Mouse (Mus musculus) myocyte (in vitro differentiated cells): ENCODE measurements around the gene Col6a5. TPM values are rescaled to one million over a fixed set of nuclear protein-coding genes. Genes with fewer than 3 reads are reported as not detected.

Experiments used
- H3K27me3 ChIP-seq: one replicate; pipeline ENCODE4 v1.6.1; 2011; ENCODE audit not compliant: control insufficient read depth, insufficient read depth, insufficient read length
- H3K36me3 ChIP-seq: one replicate; pipeline ENCODE4 v1.6.1; 2011; ENCODE audit not compliant: control insufficient read depth, insufficient read depth
- H3K4me2 ChIP-seq: one replicate; pipeline ENCODE4 v1.6.1; 2011; ENCODE audit warnings: low read depth, control low read depth
- H3K4me3 ChIP-seq: one replicate; pipeline ENCODE4 v1.5.1; 2011; ENCODE audit warnings: mild to moderate bottlenecking, control low read depth, moderate library complexity
- H3K79me2 ChIP-seq: one replicate; pipeline ENCODE4 v1.6.1; 2011; ENCODE audit not compliant: control insufficient read depth, insufficient read depth
- H3ac ChIP-seq: one replicate; pipeline ENCODE4 v1.6.1; 2011; ENCODE audit not compliant: control insufficient read depth, insufficient read length
- CEBPB ChIP-seq: IDR thresholded peaks from 2 replicates; pipeline ENCODE4 v1.6.1; 2011; ENCODE audit warnings: mild to moderate bottlenecking, moderate library complexity; ENCODE audit not compliant: poor library complexity, insufficient read depth, severe bottlenecking
- E2F4 ChIP-seq: IDR thresholded peaks from one replicate; pipeline ENCODE4 v1.6.1; 2011; ENCODE audit warnings: mild to moderate bottlenecking, control low read depth, moderate library complexity; ENCODE audit not compliant: insufficient read depth
- MAX ChIP-seq: IDR thresholded peaks from one replicate; pipeline ENCODE4 v1.6.1; 2011; ENCODE audit warnings: low read depth, mild to moderate bottlenecking, control low read depth
- MYOD1 ChIP-seq, 3 experiments: IDR thresholded peaks; one replicate each; pipeline ENCODE4 v1.6.1; 2011; ENCODE audit warnings: control low read depth in 2 of 3, low read depth in 2 of 3, mild to moderate bottlenecking in 2 of 3, moderate library complexity in 1 of 3; ENCODE audit not compliant: insufficient read length in 2 of 3, control insufficient read depth in 1 of 3
- MYOG ChIP-seq, 3 experiments: IDR thresholded peaks; one replicate each; pipeline ENCODE4 v1.6.1; 2011; ENCODE audit warnings: control low read depth in 2 of 3, low read depth in 2 of 3, mild to moderate bottlenecking in 2 of 3; ENCODE audit not compliant: insufficient read length in 2 of 3, control insufficient read depth in 1 of 3, insufficient read depth in 1 of 3
- POLR2A ChIP-seq: IDR thresholded peaks from one replicate; pipeline ENCODE4 v1.6.1; 2011; ENCODE audit warnings: low read depth, mild to moderate bottlenecking, control low read depth, moderate library complexity; ENCODE audit not compliant: insufficient read length
- POLR2AphosphoS2 ChIP-seq: IDR thresholded peaks from one replicate; pipeline ENCODE4 v1.6.1; 2011; ENCODE audit warnings: low read depth, control low read depth; ENCODE audit not compliant: insufficient read length
- REST ChIP-seq: IDR thresholded peaks from one replicate; pipeline ENCODE4 v1.6.1; 2011; ENCODE audit warnings: mild to moderate bottlenecking, control low read depth, moderate library complexity; ENCODE audit not compliant: insufficient read depth, insufficient read length
- SRF ChIP-seq: IDR thresholded peaks from one replicate; pipeline ENCODE4 v1.6.1; 2011; ENCODE audit warnings: low read depth; ENCODE audit not compliant: control insufficient read depth, insufficient read length
- TCF12 ChIP-seq: IDR thresholded peaks from one replicate; pipeline ENCODE4 v1.6.1; 2011; ENCODE audit warnings: mild to moderate bottlenecking, control low read depth; ENCODE audit not compliant: poor library complexity, insufficient read depth, severe bottlenecking
- TCF3 ChIP-seq: IDR thresholded peaks from one replicate; pipeline ENCODE4 v1.6.1; 2011; ENCODE audit warnings: low read depth, control low read depth; ENCODE audit not compliant: insufficient read length
- USF1 ChIP-seq: IDR thresholded peaks from one replicate; pipeline ENCODE4 v1.6.1; 2011; ENCODE audit warnings: low read depth, mild to moderate bottlenecking, control low read depth, moderate library complexity
- polyA plus RNA-seq: library from polyadenylated mRNA; unstranded; fragments of >200 nt; fragmentation: generic; extraction: Trizol; gene quantifications from one replicate; pipeline ENCODE4 v1.2.1, GENCODE M21; 2012; ENCODE audit warnings: missing spikeins

The Col6a5 gene
- polyA plus RNA-seq, 1 experiment, result not detected

DNA sequence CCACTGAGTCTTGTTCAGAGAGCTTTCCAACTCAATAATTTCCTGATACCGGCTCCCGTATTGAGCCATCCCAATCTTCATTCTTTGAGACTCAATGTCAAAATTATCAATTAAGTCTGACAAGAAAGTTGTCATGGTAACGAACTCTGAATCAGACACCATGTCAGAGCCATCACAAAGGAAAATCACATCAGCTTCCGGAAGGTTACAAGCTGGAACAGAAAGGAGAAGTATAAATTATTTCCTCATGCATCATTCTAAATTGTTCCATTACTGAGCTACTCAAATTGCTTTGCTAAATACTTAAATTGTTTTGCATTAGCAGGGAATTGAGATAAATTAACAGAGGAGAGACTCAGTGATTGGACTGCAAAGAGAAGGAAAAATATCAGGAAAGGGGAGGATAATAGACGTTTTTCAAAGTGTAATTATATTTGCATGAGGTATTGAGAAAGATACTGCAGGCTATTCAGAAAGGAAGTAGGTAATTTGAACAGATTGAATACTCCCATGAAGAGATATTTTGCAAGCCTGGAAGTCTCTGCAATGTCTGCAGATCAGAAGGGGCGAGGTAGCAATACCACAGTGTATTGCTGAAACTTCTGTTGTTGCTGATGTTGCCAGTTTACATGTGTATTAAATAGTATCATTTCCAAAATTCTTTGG is 31.9 kb downstream of the Col6a5 start:
- Histone ChIP-seq H3K79me2 (no peaks in the 10 kb centered on the region), H3K4me2 (no peak overlapping the region), H3K27me3 (no peaks in the 10 kb centered on the region), H3K4me3 (no peak overlapping the region), H3ac (no peak overlapping the region), H3K36me3 (no peaks in the 10 kb centered on the region)
- TF ChIP-seq CEBPB, result no peak
- TF ChIP-seq MYOD1 (IDR thresholded peaks at IDR 0.05; ENCODE audit: control insufficient read depth in 1 of 3, insufficient read length in 2 of 3, low read depth in 2 of 3), result no peak
- no peak for TF ChIP-seq E2F4
- TF ChIP-seq USF1, result no peak
- no peak for TF ChIP-seq SRF
- TF ChIP-seq POLR2AphosphoS2, result no peak
- no peak for TF ChIP-seq TCF12
- no peak for TF ChIP-seq MAX
- no peak for TF ChIP-seq POLR2A
- TF ChIP-seq MYOG (IDR thresholded peaks at IDR 0.05; ENCODE audit: control insufficient read depth in 1 of 3, insufficient read depth in 1 of 3, insufficient read length in 2 of 3, low read depth in 2 of 3), result no peak

- H3K36me3 ChIP-seq, result no peaks in the 10 kb centered on the region
- no peaks in the 10 kb centered on the region for H3K79me2 ChIP-seq
- H3K27me3 ChIP-seq, result no peaks in the 10 kb centered on the region
- no peak overlapping the region for H3ac ChIP-seq
- no peak overlapping the region for H3K4me2 ChIP-seq
- no peak for TF ChIP-seq SRF
- TF ChIP-seq REST, result no peak
- no peak overlapping the region for H3K4me3 ChIP-seq
Measured at GRCm38 (mm10) chr9:105923659-105924058, 36.8 kb downstream of the Col6a5 start.

DNA sequence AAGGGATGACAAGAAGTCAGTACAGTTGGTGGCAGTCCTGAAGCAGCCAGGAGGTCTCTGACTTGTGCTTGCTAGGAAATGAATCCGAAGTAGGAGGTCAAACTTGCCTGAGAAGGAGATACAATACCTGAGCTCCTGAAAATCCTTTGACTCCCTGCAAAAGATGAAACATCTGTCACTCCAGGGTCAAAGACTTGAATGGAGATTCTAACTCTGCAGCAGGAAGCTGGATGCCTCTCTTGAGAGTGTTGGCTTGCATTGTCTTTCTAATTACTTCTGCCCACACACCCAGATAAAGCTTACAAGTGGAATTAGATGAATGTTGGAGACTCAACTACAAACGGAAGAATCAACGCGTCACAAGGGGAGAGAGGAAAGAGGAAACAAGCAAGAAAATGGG is 45.3 kb downstream of the Col6a5 start:
- Histone ChIP-seq H3K79me2 (no peaks in the 10 kb centered on the region), H3K4me2 (no peak overlapping the region), H3K27me3 (no peaks in the 10 kb centered on the region), H3K36me3 (no peaks in the 10 kb centered on the region), H3ac (no peak overlapping the region), H3K4me3 (no peak overlapping the region)
- no peak for TF ChIP-seq REST
- no peak for TF ChIP-seq TCF3
- TF ChIP-seq SRF, result no peak
- TF ChIP-seq TCF12, result no peak
- no peak for TF ChIP-seq POLR2AphosphoS2
- no peak for TF ChIP-seq MAX
- no peak for TF ChIP-seq CEBPB
- TF ChIP-seq USF1, result no peak
- TF ChIP-seq MYOD1 (IDR thresholded peaks at IDR 0.05; ENCODE audit: control insufficient read depth in 1 of 3, insufficient read length in 2 of 3, low read depth in 2 of 3), result no peak
- TF ChIP-seq POLR2A, result no peak

DNA sequence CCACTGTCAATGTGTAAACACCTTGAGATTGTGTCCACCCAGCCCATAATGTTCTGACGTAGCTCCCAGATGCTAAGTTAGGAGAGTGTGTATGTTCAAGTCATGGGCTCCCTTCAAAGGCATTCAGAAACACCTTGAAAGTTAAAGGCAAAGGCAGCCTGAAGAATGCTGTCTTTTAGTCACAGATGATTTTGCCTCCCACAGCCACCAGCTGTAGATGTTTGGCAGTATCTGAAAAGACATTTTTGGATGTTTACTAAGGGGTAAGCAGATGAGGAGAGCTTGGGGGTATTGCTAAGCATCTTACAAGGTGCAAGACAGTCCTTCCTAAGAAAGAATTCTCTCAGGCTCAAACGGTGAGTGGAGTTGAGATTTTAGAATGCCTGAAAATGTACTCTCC is 50.3 kb downstream of the Col6a5 start:
- Histone ChIP-seq H3K4me3 (no peak overlapping the region), H3ac (no peak overlapping the region), H3K36me3 (no peaks in the 10 kb centered on the region), H3K4me2 (no peak overlapping the region), H3K79me2 (no peaks in the 10 kb centered on the region), H3K27me3 (no peaks in the 10 kb centered on the region)
- TF ChIP-seq POLR2A (no peak), CEBPB (no peak), USF1 (no peak), MYOG (IDR thresholded peaks at IDR 0.05; ENCODE audit: control insufficient read depth in 1 of 3, insufficient read depth in 1 of 3, insufficient read length in 2 of 3, low read depth in 2 of 3) (no peak), E2F4 (no peak), POLR2AphosphoS2 (no peak), MYOD1 (IDR thresholded peaks at IDR 0.05; ENCODE audit: control insufficient read depth in 1 of 3, insufficient read length in 2 of 3, low read depth in 2 of 3) (no peak)

DNA sequence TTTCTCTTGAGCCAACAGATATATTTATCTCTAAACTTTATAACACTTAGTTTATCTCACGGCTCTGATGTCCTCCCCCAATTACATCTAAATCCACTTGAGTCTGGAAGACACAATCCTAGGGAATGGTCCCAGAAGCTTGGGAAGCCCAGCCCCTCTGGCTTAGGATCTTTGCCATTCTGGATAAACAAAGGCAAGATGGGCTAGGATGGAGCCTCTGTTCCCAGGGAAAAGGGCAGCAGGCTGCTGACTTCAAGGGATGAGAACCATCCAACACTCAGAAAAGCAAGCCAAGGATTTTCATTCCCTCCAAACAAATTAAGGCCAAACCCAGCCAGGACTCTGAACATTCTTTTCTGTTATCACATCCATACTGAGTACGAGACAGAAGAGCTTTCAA is 51.1 kb downstream of the Col6a5 start:
- no peak for TF ChIP-seq CEBPB
- H3ac ChIP-seq, result no peak overlapping the region
- H3K79me2 ChIP-seq, result no peaks in the 10 kb centered on the region
- no peaks in the 10 kb centered on the region for H3K27me3 ChIP-seq
- no peak overlapping the region for H3K4me2 ChIP-seq
- H3K36me3 ChIP-seq, result no peaks in the 10 kb centered on the region
- H3K4me3 ChIP-seq, result no peak overlapping the region
